Mouse (Mus musculus) bone marrow, adult 2 months (tissue): Measurements from ENCODE around the gene Hcst. TPM values are rescaled to one million over a fixed set of nuclear protein-coding genes. Genes with fewer than 3 reads are reported as not detected.

ENCODE experiments used
- H3K27ac ChIP-seq: fragments of 200-500 bp; 2 replicates; pipeline ENCODE4 v1.5.1; 2012; ENCODE audit warnings: low read depth, mild to moderate bottlenecking, control low read depth, inconsistent platforms, low read length; ENCODE audit not compliant: control insufficient read depth, poor library complexity, insufficient read depth
- H3K4me1 ChIP-seq: fragments of 200-500 bp; 2 replicates; pipeline ENCODE4 v1.6.1; 2011; ENCODE audit warnings: low read length; ENCODE audit not compliant: control insufficient read depth, insufficient read depth
- H3K4me3 ChIP-seq: fragments of 200-500 bp; replicated peaks from 2 replicates; pipeline ENCODE3; 2011; ENCODE audit warnings: mild to moderate bottlenecking, low read depth, low read length, control low read depth; ENCODE audit not compliant: control insufficient read depth
- CTCF ChIP-seq: fragments of 200-500 bp; IDR thresholded peaks from 2 replicates; pipeline ENCODE4 v1.5.1; 2011; ENCODE audit warnings: low read length, control low read depth; ENCODE audit not compliant: control insufficient read depth, insufficient read depth
- POLR2A ChIP-seq: fragments of 200-500 bp; IDR thresholded peaks from 2 replicates; pipeline ENCODE4 v1.6.1; 2011; ENCODE audit warnings: low read depth, mild to moderate bottlenecking, control low read depth, low read length, borderline replicate concordance; ENCODE audit not compliant: control insufficient read depth
- WGBS: fragments of 180-500 bp; shearing (Covaris S2); methylation state at CpG from one replicate; pipeline ENCODE4 v1.1.7; 2018; 5-methylcytosine and 5-hydroxymethylcytosine counted together
- polyA plus RNA-seq: library from polyadenylated mRNA; stranded (reverse); fragments of >200 nt; gene quantifications from 2 replicates; pipeline ENCODE4 v1.2.4, GENCODE M21; 2011; ENCODE audit warnings: low replicate concordance; ENCODE audit not compliant: missing spikeins, insufficient read depth, insufficient read length

Gene Hcst
- polyA plus RNA-seq, 1 experiment: 107 TPM

DNA sequence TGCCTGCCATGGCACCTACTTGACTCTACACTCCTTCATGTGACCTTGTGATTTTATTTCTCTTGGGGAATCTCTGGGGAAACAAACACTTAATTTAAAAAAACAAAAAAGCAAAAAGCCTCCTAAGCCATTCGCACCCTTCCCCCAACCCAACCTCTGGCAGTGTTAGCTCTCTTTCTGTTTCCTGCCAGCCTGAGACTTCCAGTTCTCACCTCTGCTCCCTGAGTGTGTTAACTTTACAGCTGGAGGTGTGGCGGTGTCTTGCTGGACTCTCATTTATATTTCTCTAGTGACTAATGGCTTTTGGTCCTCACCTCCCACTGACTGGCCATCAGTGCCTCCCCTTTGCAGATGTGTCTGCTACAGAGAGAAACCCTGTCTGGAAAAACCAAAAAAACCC lies 9.9 kb downstream of the Hcst start:
- Histone ChIP-seq H3K27ac (no peak overlapping the region), H3K4me1 (peaks cover 5% of the 10 kb centered on the region; the same call in 1 of the 2 replicates), H3K4me3 (no peak overlapping the region)
- TF ChIP-seq CTCF: no peak
- TF ChIP-seq POLR2A: no peak
- WGBS: 54% methylated on average over 2 of the region's 2 CpGs

DNA sequence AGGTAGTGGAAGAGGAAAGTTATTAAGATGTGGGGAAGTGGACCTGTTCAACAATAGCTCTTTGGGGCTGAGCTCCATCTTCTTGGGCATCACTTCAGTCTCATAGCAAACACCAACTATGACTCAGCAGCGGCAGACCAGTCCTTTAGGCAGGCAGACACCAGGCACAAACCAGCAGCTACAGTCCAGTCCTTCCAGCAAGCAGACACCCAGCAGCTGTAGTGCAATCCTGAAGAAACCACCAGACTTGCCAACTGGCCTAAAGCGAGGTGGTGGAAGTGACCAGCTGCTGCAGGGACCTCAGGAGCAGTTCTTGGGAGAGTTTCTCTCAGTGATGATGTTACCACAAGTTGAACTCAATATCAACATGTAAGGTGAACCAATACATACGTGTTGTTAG lies 11.0 kb downstream of the Hcst start:
- Histone ChIP-seq H3K4me1 (peaks cover 5% of the 10 kb centered on the region; the same call in 1 of the 2 replicates), H3K27ac (no peak overlapping the region), H3K4me3 (no peak overlapping the region)
- TF ChIP-seq POLR2A: no peak
- no peak for TF ChIP-seq CTCF
- 65% methylated on average over 3 of the region's 3 CpGs for WGBS

DNA sequence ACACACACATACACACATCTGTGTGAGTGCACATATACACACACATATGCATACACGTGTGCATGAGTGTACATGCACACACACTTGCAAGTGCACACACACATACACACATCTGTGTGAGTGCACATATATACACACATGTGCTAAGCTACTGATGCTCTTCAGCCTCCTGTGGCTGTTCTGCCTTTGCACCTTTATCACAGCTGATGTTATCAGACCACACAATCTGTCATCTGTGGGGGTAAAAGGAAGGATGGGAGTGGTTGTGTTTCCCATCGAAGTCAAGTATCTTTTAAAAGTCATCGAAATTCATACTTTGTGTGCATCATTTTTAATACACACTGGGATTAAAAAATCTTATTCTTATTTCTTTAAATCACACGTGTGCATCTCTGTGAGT lies 17.3 kb downstream of the Hcst start:
- TF ChIP-seq POLR2A (no peak), CTCF (no peak)
- Histone ChIP-seq H3K4me3 (no peak overlapping the region), H3K4me1 (no peaks in the 10 kb centered on the region; the same call in none of the 2 replicates), H3K27ac (no peak overlapping the region)
- WGBS: 41% methylated on average over 4 of the region's 4 CpGs

DNA sequence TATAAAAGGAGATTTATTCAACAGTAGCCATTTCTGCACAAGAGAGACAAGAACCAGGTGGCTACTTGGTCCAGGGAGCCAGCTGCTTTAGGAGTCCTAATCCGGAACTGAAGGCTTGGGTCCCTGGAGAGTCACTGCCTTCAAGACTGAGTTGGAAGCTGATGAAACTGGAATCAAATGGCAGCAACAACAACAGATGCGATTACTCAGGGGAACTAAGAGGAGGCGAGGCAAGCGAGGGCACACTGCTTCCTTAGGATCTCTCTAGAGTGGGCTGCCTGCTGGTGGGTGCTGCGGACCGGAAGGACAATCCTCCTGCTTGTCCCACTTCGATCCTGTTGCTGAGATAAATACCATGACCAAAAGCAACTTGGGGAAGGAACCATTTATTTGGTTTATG lies 20.0 kb downstream of the Hcst start:
- Histone ChIP-seq H3K27ac (no peak overlapping the region), H3K4me1 (no peaks in the 10 kb centered on the region; the same call in none of the 2 replicates), H3K4me3 (no peak overlapping the region)
- TF ChIP-seq CTCF (no peak), POLR2A (no peak)
- WGBS: 77% methylated on average over 7 of the region's 7 CpGs

DNA sequence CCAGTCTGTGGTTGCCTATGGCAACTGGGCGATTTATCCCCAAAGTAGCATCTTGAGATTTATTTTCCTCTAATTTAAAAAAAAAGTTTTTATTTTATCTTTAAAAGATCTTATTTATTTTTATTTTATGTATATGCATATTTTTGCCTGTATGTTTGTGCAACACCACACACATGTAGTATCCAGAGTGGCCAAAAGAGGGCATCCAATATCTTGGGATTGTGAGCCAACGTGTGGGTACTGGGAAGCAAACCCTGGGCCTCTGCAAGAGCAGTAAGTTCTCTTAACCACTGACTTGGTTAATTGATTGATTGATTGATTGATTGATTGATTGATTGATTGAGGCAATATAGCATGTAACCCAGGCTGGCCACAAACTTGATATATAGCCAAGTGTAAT lies 24.8 kb downstream of the Hcst start:
- H3K4me3 ChIP-seq: no peak overlapping the region
- H3K27ac ChIP-seq: peak overlapping the region; percentile 86
- peaks cover 6% of the 10 kb centered on the region for H3K4me1 ChIP-seq
- 27% methylated on average over 2 of the region's 2 CpGs for WGBS
- TF ChIP-seq POLR2A (no peak), CTCF (peak; percentile 33; the same call in 1 of the 2 replicates)

DNA sequence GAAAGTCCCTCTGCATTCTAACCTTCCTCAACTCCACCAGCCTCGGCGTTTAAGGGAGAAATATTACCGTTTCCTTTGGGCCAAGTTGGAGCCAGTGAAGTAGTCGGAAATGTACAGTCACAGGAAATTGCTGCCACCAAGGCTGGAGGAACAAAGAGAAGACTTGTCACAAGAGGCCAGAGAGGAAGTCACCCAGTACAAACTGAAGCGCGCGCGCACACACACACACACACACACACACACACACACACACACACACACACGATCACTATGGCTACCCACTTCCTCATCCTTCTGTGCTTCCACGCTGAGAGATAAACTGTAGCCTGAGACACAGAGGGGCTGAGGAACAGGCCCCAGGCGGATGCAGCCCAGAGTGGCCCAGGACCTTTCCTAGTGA lies 25.3 kb downstream of the Hcst start:
- no peak overlapping the region for H3K4me3 ChIP-seq
- peaks cover 6% of the 10 kb centered on the region for H3K4me1 ChIP-seq
- 0% methylated on average over 11 of the region's 11 CpGs for WGBS
- TF ChIP-seq POLR2A: no peak; the same call in 1 of the 2 replicates
- peak overlapping the region; percentile 86 for H3K27ac ChIP-seq

DNA sequence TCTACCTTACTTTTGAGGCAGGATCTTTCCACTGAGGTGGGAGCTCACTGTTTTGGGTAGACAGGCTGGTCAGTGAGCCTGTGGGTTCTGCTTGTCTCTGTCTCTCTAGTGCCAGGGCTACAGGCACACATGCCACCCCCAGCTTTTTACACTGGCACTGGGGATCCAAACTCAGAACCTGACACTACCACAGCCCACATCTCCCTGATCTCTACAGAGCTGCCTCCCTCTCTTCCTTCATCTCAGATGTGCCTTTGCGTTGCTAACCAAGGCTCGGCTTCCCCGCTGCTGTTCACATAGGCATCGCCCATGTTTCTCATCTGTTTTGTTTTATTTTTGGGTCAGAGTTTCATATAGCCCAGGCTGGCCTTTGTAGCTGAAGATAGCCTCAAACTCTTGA lies 26.0 kb downstream of the Hcst start:
- 34% methylated on average over 4 of the region's 4 CpGs for WGBS
- Histone ChIP-seq H3K27ac (peak overlapping the region; percentile 86), H3K4me3 (peak overlapping the region; percentile 17), H3K4me1 (peaks cover 6% of the 10 kb centered on the region)
- TF ChIP-seq POLR2A (no peak), CTCF (no peak)

DNA sequence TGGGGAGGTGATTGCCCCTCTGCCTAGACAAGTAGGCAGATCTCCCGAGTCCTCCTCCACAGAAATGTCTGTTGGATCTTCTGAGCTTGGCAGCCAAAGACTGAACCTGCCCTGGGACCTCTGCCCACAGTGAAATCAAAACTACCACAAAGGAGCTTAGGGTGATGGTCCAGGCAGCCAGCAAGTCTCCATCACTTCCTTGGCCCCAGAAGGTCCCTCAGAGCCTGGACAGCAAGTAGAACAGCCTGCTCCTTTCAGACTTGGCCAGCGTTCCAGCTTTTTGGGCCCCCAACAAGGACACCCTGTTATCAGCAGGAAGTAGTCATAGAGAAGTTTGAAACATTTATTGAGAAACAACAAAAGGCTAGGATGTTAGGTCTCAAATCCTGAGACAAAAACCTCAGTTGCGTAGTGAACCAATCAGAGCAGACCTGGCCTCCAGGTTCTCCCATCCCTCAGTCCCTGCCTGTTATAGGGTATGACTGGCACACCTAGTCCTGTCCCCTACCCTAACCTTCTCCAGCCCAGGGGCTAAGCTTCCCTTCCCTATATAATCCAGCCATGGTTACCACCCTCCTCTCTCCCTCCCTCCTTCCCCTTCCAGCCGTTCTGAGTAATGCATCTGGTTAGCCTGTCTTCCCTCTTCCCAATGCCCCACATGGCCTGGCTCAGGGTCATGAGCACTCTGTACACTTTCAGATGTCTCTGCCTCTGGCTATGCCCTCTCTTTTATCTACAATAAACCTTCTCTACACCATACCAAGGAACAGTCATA lies 26.7 kb downstream of the Hcst start:
- Histone ChIP-seq H3K27ac (peak overlapping the region; percentile 86), H3K4me1 (peaks cover 6% of the 10 kb centered on the region), H3K4me3 (peak overlapping the region; percentile 26)
- WGBS: 49% methylated on average over 4 of the region's 4 CpGs
- TF ChIP-seq POLR2A (no peak), CTCF (no peak)
